Mouse (Mus musculus): Measurements from ENCODE around the gene Hmbs. TPM values are rescaled to one million over a fixed set of nuclear protein-coding genes. Genes with fewer than 3 reads are reported as not detected.

Gene Hmbs
- polyA plus RNA-seq, 1 experiment from 2014 or later, result 135 TPM

Small RNA genes lying within 50 kb of the gene (microRNA-seq; reads per million reads assigned to microRNA genes)
- gene Gm44335, result not detected

Other genes with a start within 250 kb of the Hmbs start
- gene Mfrp, start 242.5 kb downstream of the Hmbs start, polyA plus RNA-seq (2015; fragmentation: Nextera tagmentation; extraction: Ambion mirVana), result not detected in 2 replicates
- gene C1qtnf5, start 237.0 kb downstream of the Hmbs start, polyA plus RNA-seq (2015; fragmentation: Nextera tagmentation; extraction: Ambion mirVana), result 1.1 and 2.1 TPM in 2 replicates
- not detected in 2 replicates for gene Gm49380, start 230.7 kb downstream of the Hmbs start, polyA plus RNA-seq (2015; fragmentation: Nextera tagmentation; extraction: Ambion mirVana)
- gene Rnf26, start 230.7 kb downstream of the Hmbs start, polyA plus RNA-seq (2015; fragmentation: Nextera tagmentation; extraction: Ambion mirVana), result 38.5 and 39.3 TPM in 2 replicates
- gene Mcam, start 209.8 kb downstream of the Hmbs start, polyA plus RNA-seq (2015; fragmentation: Nextera tagmentation; extraction: Ambion mirVana), result 112 and 127 TPM in 2 replicates
- 10.4 and 11.9 TPM in 2 replicates for gene Cbl, start 110.2 kb downstream of the Hmbs start, polyA plus RNA-seq (2015; fragmentation: Nextera tagmentation; extraction: Ambion mirVana)
- not detected in 2 replicates for gene Ccdc153, start 103.6 kb downstream of the Hmbs start, polyA plus RNA-seq (2015; fragmentation: Nextera tagmentation; extraction: Ambion mirVana)
- 0.12 TPM in 1 of 2 replicates, not detected in the other for gene Pdzd3, start 92.8 kb downstream of the Hmbs start, polyA plus RNA-seq (2015; fragmentation: Nextera tagmentation; extraction: Ambion mirVana)
- gene Nlrx1, start 75.6 kb downstream of the Hmbs start, polyA plus RNA-seq (2015; fragmentation: Nextera tagmentation; extraction: Ambion mirVana), result 5.6 and 5.9 TPM in 2 replicates
- gene Abcg4, start 55.6 kb downstream of the Hmbs start, polyA plus RNA-seq (2015; fragmentation: Nextera tagmentation; extraction: Ambion mirVana), result 2.1 and 3.5 TPM in 2 replicates
- 14.9 and 16.0 TPM in 2 replicates for gene Hinfp, start 38.6 kb downstream of the Hmbs start, polyA plus RNA-seq (2015; fragmentation: Nextera tagmentation; extraction: Ambion mirVana)
- 7.1 TPM in 2 replicates for gene C2cd2l, start 23.9 kb downstream of the Hmbs start, polyA plus RNA-seq (2015; fragmentation: Nextera tagmentation; extraction: Ambion mirVana)
- gene Dpagt1, start 18.2 kb downstream of the Hmbs start, polyA plus RNA-seq (2015; fragmentation: Nextera tagmentation; extraction: Ambion mirVana), result 33.4 and 34.4 TPM in 2 replicates
- gene H2afx, start 9.5 kb downstream of the Hmbs start, polyA plus RNA-seq (2015; fragmentation: Nextera tagmentation; extraction: Ambion mirVana), result 196 and 199 TPM in 2 replicates
- gene Vps11, start 17.4 kb upstream of the Hmbs start, polyA plus RNA-seq (2015; fragmentation: Nextera tagmentation; extraction: Ambion mirVana), result 20.0 and 21.1 TPM in 2 replicates
- gene Hyou1, start 35.3 kb upstream of the Hmbs start, polyA plus RNA-seq (2015; fragmentation: Nextera tagmentation; extraction: Ambion mirVana), result 16.0 and 17.5 TPM in 2 replicates
- gene Slc37a4, start 52.6 kb upstream of the Hmbs start, polyA plus RNA-seq (2015; fragmentation: Nextera tagmentation; extraction: Ambion mirVana), result 31.4 and 36.4 TPM in 2 replicates
- gene Rps25, start 62.9 kb upstream of the Hmbs start, polyA plus RNA-seq (2015; fragmentation: Nextera tagmentation; extraction: Ambion mirVana), result 1,048 and 1,209 TPM in 2 replicates
- 78.9 and 89.7 TPM in 2 replicates for gene Trappc4, start 63.4 kb upstream of the Hmbs start, polyA plus RNA-seq (2015; fragmentation: Nextera tagmentation; extraction: Ambion mirVana)
- 19.6 and 21.4 TPM in 2 replicates for gene Ccdc84, start 74.3 kb upstream of the Hmbs start, polyA plus RNA-seq (2015; fragmentation: Nextera tagmentation; extraction: Ambion mirVana)
- gene Foxr1, start 96.9 kb upstream of the Hmbs start, polyA plus RNA-seq (2015; fragmentation: Nextera tagmentation; extraction: Ambion mirVana), result not detected in 2 replicates
- not detected in 2 replicates for gene Upk2, start 110.7 kb upstream of the Hmbs start, polyA plus RNA-seq (2015; fragmentation: Nextera tagmentation; extraction: Ambion mirVana)
- gene Bcl9l, start 138.6 kb upstream of the Hmbs start, polyA plus RNA-seq (2015; fragmentation: Nextera tagmentation; extraction: Ambion mirVana), result 7.3 and 9.4 TPM in 2 replicates
- not detected in 2 replicates for gene Cxcr5, start 217.6 kb upstream of the Hmbs start, polyA plus RNA-seq (2015; fragmentation: Nextera tagmentation; extraction: Ambion mirVana)